Mouse (Mus musculus) left cerebral cortex, adult 18-20 months (tissue): ENCODE results near the gene Fam57b. TPM values are rescaled to one million over a fixed set of nuclear protein-coding genes. Genes with fewer than 3 reads are reported as not detected.
"Not testable (repeated sequence)": the region's sequence is repeated elsewhere in the genome, so short reads cannot be mapped to it uniquely, and the experiment has no call there.

Experiments used
- DNase-seq, 2 experiments: peaks; one replicate each; pipeline ENCODE4 v3.0.0; 2021 to 2022; ENCODE audit warnings: low spot score in 2 of 2, mixed read lengths in 1 of 2
- total RNA-seq, 2 experiments: library from RNA; stranded (reverse); gene quantifications; 2 replicates each; pipeline ENCODE4 v1.2.3; 2021

Gene Fam57b
- total RNA-seq, 2 experiments from 2014 or later: 63.0 to 65.5 TPM

DNA sequence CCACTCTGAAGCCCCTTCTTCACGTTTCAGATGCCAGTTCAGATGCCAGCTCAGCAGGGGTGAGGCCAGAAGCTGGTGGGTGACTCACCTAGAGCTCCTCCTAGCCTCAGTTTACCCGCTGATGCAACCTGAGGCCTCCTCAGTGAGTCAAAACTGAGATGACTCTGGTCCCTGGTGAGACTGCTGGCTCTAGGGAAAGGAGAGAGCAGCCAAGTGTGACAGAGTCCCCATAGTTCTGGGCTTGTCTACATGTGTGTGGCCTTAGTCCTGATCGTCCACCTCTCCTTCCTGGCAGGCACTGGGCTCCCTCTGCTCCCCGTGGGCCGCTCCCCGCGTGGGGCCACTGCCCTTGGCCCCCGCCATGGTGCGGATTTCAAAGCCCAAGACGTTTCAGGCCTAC, 20.0 kb upstream of the Fam57b start:
- DNase-seq: no peak

DNA sequence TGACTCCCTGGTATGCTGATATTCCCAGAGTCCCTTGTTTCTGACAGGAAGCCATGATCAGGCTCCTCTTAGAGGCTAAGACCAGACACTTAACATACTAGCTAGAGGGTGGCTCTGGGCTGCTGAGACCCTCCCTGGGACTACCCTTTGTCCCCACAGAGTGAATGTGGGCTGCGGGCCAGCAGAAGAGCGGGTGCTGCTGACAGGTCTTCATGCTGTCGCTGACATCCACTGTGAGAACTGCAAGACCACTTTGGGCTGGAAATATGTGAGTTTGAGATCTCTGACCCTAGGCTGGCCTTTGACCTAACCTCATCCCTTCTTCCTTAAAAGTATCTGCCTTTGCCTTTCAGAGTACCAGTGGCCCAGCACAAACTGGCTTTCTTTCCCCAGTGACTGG, 19.3 kb upstream of the Fam57b start:
- no peak for DNase-seq

DNA sequence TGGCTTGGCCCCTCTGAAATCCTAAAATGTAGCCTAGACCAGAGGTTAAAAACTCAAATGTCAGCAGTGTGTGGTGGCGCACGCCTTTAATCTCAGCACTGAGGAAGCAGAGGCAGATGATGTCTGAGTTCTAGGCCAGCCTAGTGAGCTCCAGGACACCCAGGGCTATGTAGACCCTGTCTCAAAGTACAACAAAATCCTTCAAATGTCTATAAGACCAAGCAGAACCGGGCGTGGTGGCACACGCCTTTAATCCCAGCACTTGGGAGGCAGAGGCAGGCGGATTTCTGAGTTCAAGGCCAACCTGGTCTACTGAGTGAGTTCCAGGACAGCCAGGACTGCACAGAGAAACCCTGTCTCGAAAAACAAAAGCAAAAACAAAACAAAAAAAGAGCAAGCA, 18.4 kb upstream of the Fam57b start:
- DNase-seq: not testable (repeated sequence)

DNA sequence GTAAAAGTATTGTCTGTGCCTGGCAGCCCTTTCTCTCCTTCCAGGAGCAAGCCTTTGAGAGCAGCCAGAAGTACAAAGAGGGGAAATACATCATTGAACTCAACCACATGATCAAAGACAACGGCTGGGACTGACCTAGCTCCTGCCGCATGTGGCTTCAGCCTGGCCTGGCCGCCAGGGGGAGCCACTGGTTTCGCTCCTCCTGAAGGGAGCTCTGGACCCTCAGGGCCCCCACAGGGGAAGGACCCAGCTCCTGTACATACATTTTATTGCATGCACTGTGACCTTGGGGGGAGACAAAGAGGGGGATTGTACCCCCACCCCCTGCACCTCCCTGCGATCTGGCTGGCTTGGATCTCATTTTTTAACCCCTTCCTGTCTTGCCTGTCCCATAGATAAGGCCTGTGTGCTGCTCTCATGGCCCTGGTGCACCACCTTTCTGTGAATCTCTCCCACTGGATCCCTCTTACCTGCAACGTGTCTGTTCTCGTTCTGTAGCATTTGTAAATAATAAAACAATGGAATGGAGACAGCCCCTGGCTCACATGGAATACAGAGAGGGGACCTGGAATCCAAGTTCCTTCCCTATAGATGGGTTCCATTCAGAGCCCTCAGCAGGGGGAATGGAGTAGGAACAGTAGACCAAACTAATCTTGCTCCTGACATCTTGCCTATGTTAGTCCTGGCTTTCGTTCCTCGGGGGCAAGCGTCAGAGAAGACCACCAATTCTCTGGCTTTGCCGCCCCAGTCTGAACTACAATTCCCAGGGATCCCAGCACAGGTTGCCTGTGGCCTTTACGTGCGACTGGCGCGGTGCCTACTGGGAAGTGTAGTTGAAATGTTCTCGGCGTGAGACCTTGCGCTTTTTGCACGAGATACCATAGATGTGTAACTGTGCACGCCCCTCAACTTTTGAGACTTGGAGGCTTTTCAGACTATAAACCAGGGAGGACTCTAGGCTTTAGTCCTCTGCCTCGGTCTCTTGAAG, 17.2 kb upstream of the Fam57b start:
- peak; percentile 83 to 86 for DNase-seq

DNA sequence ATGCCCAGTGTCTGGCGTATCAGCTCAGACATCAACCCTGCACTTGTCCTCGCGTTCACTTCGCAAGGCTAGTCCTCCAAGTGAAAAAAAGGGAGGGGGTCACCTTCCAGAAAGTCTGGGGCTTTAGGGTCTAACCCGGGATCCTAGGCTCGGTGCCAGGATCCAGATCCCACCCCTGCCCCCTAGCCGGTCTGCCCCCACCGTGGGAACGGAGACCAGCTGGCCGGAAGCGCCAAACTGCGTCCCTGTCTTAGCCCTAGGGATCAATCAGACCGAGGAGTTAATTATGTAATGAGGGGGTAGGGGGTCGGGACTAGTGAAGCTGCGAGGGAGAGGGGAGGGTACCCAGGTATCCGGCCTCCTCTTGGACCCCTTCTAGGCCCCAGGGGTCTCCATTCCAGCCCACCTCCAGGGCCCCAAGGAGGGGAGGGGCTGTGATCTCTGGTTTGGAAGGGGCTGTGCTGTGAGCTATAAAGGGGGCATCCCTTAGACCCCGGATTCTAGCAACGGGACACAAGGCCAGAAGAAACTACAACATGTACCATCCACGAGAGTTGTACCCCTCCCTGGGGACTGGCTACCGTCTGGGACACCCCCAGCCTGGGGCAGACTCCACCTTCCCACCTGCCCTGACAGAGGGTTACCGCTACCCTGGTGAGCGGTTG, 16.4 kb upstream of the Fam57b start, which contains the start of gene Tbx6:
Tbx6 (plus strand) TSS at position 513 of the 665 bp plus-strand sequence.
- DNase-seq: no peak

DNA sequence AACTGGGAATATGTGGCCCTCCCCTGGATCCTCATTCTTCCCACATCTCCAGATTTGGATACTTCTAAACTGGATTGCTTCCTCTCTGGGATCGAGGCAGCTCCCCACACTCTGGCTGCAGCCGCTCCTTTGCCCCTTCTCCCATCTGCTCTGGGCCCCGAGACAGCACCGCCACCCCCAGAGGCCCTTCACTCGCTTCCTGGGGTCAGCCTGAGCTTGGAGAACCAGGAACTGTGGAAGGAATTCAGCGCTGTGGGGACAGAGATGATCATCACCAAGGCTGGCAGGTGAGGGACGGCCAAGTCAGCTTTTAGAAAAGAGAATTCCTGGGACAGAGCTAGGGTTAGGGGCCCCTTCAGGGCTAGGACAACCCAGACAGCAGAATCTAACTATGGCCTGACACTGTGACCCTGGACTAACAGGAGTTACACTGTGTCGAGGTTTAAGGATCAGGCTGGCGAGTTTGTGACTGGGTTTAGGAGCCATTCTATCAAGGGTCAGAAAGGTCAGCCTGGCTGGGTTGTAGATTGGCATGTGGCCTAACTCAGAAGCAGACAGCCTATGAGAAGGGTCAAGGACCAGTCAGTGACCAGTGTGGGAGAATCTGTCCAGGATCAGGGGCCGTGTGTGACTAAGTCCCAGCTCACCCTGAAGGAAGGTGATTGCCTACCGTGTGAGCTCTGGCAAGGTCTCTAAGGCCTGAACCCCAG, 15.7 kb upstream of the Fam57b start:
- no peak for DNase-seq

DNA sequence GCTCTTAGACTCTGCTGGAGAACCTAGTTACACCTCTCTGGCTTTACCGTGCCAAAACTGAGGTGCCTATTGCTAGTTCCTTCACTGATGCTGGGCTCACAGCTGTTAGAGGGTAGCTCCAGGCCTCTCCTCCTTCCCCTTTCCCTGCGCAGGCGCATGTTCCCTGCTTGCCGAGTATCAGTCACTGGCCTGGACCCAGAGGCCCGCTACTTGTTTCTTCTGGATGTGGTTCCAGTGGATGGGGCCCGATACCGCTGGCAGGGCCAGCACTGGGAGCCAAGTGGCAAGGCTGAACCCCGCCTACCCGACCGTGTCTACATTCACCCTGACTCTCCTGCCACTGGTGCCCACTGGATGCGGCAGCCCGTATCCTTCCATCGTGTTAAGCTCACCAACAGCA, 14.8 kb upstream of the Fam57b start:
- DNase-seq: no peak

DNA sequence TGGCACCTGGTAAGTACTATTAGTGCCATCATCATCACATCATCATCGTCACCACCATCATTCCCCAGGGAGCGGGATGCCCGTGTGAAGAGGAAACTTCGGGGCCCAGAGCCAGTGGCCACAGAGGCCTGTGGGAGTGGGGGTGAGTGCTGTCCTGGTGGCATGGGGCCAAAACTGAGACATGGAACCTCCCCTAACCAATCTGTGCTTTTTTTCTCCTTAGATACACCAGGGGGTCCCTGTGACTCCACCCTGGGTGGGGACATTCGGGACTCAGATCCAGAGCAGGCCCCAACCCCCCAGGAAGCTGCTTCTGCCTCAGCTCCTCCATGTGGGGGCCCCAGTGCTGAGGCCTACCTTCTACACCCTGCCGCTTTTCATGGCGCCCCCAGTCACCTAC, 13.0 kb upstream of the Fam57b start:
- DNase-seq: no peak

DNA sequence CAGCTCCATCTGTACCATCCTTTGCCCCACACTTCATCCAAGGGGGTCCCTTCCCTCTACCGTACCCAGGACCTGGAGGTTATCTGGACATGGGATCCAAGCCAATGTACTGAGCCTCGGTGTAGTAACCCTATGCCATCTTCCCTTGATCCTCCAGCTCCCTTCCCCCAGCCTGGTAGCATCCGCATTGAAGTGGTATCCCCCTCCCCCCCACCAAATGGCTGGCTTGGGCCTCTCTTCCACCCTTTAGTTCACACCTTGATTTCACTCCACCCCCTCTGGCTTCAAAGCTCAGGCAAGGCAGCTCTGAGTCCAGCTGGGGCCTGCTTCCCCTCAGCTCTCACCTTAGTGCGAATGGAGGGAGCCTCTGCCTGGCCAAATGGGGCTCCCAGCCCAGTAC, 12.4 kb upstream of the Fam57b start:
- DNase-seq: no peak

DNA sequence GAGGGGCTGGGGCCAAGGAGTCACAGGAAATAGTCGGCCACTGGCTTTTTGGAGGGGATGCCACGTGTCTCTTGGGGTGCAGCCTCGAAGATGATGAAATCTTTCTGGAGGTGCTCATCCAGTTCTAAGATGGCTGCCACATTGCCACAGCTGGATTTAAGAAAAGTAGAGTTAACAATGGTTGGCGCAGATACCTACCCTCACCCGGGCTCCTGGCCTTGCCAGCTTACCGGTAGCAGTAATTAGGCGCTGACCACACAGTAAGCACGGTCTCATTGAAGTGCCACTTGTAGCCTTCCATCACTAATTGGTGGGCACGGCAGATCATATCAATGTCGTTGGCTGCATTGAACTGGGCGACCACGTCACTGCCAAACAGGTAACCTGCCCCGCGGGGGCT, 11.3 kb upstream of the Fam57b start:
- no peak for DNase-seq

DNA sequence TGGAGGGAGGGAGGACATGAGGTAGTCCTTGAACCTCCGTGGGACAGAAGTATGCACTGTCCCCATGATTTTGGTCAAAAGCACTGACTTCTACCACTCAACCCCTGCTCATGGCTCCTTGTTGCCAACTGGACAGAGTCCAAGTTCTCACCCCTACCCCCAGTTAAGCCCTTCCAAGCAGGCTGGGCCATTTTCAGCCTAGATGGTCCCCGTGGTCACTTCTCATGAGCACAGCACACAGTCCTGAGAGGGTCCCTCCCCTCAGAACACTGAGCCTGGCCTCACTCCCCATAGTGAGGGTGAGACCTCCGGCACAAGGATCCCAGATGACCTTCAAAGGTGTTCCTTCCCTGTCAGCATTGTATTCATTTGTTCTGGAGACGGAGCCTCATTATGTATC, 8.3 kb upstream of the Fam57b start:
- no peak for DNase-seq

DNA sequence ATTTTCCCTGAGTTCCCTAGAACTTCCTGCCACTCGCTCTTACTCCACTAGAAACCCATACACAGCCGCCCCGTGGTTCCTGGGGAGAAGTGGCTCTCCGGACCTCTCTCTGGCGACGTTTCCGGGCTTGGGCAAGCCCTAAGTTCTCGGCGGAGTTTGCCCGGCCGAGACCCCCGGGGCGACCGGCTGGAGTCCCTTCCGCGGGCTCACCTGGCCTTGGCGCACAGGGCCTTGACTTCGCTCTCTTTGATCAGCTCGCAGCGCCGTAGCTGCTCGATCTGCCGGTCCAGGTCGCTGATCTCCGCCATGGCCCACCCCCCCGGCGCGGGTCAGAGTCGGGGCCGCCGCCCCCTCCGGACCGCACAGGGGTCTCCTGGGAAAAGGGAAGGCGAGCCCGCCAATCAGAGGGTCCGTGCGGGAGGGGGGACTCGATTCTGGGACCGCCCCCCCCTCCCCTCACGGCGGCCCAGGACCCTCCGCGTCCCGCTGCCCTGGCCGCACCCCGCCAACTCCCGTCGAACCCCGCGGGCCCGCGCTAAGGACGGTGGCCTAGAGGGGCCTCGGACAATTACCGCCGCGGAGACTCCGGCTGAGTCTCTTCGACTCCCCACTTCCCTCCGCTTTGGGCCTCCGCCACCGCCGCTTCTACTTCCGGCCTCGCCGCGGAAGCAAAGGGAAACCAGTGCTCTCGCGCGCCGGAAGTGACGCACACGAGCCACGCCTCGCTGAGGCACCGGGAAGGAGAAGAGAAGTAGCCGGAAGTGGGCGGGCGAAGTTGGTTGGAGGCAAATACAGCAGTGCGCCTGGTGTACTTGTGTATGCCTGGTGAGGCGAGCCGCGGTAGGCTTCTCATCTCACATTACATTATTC, 5.4 kb upstream of the Fam57b start, which contains the start of gene Ppp4c:
Ppp4c (minus strand) TSS at position 646 of the 870 bp plus-strand sequence.
- DNase-seq: peak; percentile 98

DNA sequence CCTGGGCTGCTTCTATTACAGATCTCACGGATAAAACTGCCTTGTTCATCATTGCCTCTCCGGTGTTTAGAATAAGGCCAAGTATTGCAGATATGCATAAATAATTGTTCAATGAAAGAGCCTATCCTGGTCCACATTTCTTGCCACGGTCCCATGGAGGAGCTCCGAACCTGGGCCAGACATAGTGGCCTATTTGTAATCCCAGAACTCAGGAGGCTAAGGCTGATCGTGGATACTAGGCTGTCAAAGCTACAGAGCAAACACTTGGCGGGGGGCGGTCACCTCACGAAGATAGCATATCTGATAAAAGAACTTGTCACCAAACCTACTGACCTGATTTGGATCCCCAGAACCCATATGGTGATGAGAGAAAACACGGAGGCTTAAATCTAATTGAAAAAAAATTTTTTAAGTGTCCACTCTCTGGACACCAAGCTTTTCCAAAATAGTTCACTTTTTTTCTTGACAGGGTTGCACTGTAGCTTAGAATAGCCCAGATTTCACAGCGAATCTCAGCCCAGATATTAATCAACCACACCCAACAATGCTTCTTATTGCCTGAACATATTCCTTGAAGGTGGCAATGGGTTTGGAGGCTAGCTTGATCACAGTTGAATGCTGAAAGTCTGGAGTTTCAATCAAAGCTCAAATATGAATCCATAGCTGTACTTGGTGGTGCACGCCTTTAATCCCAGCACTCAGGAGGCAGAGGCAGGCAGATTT, 4.6 kb upstream of the Fam57b start:
- DNase-seq: no peak

DNA sequence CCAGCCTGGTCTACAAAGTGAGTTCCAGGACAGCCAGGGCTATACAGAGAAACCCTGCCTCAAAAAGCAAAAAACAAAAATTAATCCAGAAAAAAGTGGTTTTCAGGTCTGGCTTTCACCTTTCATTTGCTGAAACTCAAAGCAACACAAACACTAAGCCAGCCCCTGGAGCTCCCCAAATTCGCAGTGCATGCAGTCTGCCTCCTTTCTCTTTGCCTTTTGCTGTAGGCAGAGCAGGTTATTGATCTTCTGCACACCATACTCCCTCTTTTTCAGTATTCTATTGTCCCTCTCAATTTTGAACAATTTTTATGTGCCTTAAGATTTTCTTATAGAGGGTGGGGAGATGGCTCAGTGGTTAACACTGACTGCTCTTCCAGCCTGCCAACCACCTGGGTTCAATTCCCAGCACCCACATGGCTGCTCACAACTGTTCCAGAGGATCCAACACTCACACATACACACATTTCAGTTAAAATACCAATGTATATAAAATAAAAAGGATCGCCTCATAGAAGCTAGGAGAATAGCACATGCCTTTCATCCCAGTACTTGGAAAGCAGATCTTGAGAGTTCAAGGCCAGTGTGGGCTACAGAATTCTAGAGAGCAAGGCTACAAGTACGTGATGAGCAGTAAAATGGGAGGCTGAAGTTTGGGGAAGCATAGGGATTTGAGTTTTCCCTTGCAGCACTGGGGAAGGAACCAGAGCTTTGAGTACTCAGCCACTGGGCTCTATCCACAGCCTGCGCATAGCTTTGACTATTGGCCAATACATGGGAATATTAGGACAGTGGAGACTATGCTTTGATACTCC, 3.8 kb upstream of the Fam57b start:
- no peak for DNase-seq

DNA sequence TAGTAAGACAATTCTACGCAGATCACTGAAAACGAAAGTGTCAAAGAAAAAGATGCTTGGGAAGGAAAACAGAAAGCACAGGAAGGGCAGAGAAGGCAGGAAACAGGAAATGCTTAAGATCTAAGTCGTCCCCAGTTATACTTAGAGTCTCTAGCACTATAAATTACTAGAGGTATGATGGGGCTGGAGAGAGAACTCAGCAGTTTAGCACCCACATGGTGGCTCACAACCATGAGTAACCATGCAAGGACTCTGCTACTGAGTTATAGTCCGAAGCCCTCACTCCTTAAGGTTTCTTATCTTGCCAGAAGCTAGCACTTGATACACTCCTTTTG, 3.2 kb upstream of the Fam57b start:
- DNase-seq: no peak

DNA sequence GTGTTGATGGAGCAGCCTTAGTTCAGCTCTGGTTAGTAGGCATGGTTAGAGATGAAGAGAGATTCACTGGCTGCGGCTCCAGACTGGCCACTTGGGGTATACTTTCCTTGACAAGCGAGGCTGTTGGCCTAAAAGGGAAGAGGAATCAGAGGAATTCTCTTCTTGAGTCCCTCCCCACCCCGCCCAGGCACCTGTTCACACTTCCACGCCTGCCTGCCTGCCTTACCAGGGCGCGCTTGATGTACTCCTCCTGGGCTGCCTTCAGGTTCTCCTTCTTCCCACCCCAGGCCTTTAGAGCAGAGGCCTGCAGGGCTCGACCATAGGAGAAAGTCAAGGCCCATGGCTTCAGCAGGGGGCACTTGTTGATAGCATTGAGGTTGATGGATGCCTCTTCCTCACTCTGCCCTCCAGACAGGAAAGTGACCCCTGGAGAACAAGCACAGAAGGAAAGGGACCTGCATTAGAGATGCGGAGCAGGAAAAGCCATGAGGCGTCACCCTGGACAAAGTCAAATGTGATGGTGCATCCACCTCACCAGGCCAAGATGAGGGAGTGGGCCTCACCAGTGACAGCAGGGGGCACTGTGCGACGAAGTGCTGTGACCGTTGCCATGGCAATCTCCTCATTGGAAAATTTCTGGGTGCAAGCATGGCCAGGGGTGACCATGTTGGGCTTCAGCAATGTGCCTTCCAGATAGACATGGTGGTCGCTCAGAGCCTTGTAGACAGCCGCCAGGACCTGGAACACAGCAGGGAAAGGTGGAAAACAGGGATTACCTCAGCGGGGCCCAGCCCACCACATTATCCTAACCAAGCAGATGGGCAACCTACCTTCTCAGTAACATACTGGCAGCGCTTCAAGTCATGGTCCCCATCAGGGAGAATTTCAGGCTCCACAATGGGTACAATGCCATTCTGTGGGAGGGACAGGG, 1.8 kb upstream of the Fam57b start:
- DNase-seq: no peak

DNA sequence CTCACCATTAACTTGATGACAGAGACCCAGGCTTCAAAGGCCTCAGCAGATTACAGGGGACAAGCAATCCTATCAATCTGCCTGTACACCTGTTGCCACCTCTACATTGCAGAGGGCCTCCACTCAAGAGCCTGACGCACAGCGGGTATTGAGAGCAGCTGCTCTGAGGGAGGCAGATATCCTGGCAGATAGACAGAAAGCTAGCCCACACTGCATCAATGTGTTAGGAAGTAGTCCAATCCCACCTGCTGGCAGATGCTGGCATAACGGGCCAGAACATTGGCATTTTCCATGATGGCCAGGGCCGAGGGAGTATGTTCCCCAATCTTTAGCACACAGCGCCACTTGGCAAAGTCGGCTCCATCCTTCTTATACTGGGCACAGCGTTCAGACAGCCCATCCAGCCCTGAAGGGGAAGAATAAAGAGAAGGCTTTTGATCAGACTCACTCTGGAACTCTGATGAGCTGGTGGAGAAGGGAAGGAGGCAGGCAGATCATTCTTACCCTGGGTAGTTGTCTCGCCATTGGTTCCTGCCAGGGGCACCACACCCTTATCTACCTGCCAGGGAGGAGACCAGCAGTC, 1.0 kb upstream of the Fam57b start:
- DNase-seq: peak in 1 of 2 experiments; percentile 56
